Mouse (Mus musculus): ENCODE measurements at regions not wholly inside any gene's neighbourhood (a gene's known extent, or its start where the extent isn't known, plus 50 kb on each side); places are given as distances from the start of the nearest gene placed in this dataset.

DNA sequence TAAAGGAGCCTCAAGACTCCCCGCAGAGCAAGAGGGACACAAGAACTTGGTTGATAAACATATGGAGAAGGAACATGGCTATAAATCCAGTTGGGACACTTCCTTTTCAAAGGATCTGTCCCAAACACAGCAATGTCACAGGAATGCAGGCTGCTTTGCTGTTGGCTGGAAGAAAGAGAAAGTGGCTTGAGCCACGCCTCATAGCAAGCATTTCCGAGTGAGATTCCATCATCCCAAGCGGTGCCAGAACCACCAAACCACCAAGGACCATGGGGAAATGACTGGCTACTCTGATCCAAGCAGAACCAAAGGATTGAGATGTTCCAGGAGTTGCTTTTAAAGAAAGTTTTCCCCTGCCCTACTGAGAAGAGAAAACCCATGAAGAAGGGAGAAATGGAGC, 314.8 kb downstream of the Sorl1 start:
- Histone ChIP-seq H3K9me3 (ENCODE audit: control insufficient read depth, low read length) (no peaks in the 10 kb centered on the region; the same call in 1 of the 2 replicates), H3K4me1 (ENCODE audit: control insufficient read depth) (no peaks in the 10 kb centered on the region), H3K27me3 (ENCODE audit: control insufficient read depth) (no peaks in the 10 kb centered on the region), H3K36me3 (ENCODE audit: control insufficient read depth) (no peaks in the 10 kb centered on the region), H3K4me3 (replicated peaks) (no peak overlapping the region)
- TF ChIP-seq TAL1 (IDR thresholded peaks at IDR 0.05; ENCODE audit: low read length) (no peak), GATA1 (IDR thresholded peaks at IDR 0.05; ENCODE audit: low read length) (no peak)

DNA sequence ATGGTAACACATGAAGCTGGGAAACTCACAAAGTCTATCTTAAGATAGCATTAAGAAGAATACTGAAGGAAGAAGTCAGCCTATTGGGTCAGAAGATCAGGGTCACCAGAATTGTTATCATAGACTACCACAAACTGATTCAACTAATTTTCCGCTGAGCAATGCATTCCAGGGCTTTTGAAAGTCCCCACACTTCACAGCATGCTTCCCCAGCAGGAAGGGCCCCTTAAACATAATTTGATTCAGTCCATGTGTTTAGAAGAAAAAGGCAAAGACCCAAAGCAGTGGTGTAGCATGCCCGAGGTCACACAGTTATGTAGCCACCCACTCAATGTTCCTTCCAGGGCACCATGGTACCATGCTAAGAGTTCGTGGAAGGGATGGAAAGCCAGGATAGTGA, 315.3 kb downstream of the Sorl1 start:
- TF ChIP-seq GATA1 (IDR thresholded peaks at IDR 0.05; ENCODE audit: low read length): no peak
- no peak for TF ChIP-seq TAL1 (IDR thresholded peaks at IDR 0.05; ENCODE audit: low read length)

DNA sequence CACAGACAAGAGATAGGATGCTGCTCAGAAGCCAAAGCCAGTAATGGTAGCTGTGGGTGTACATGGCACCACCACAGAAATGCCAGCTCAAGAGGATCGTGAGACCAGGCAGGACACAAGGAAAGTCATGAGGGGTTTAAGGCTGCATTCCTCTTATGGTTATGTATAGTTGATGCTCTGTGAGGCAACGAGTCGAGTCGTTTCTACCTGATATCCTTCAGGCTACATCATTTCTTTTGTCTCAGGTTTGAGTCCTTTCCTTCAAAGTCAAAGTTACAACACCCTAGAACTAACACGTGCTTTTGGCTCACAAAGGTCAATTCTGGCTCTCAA, 317.8 kb downstream of the Sorl1 start:
- no peaks in the 10 kb centered on the region for H3K4me1 ChIP-seq (ENCODE audit: control insufficient read depth)
- H3K27me3 ChIP-seq (ENCODE audit: control insufficient read depth): no peaks in the 10 kb centered on the region
- TF ChIP-seq GATA1 (IDR thresholded peaks at IDR 0.05; ENCODE audit: low read length) (no peak), TAL1 (IDR thresholded peaks at IDR 0.05; ENCODE audit: low read length) (no peak)
- no peaks in the 10 kb centered on the region; the same call in 1 of the 2 replicates for H3K9me3 ChIP-seq (ENCODE audit: control insufficient read depth, low read length)
- H3K4me3 ChIP-seq (replicated peaks): no peak overlapping the region
- H3K36me3 ChIP-seq (ENCODE audit: control insufficient read depth): no peaks in the 10 kb centered on the region

More for the DNA sequence above, 315.3 kb downstream of the Sorl1 start:
- Histone ChIP-seq H3K9me3 (ENCODE audit: control insufficient read depth, low read length) (no peaks in the 10 kb centered on the region; the same call in 1 of the 2 replicates), H3K27me3 (ENCODE audit: control insufficient read depth) (no peaks in the 10 kb centered on the region), H3K36me3 (ENCODE audit: control insufficient read depth) (no peaks in the 10 kb centered on the region), H3K4me3 (replicated peaks) (no peak overlapping the region), H3K4me1 (ENCODE audit: control insufficient read depth) (no peaks in the 10 kb centered on the region)

DNA sequence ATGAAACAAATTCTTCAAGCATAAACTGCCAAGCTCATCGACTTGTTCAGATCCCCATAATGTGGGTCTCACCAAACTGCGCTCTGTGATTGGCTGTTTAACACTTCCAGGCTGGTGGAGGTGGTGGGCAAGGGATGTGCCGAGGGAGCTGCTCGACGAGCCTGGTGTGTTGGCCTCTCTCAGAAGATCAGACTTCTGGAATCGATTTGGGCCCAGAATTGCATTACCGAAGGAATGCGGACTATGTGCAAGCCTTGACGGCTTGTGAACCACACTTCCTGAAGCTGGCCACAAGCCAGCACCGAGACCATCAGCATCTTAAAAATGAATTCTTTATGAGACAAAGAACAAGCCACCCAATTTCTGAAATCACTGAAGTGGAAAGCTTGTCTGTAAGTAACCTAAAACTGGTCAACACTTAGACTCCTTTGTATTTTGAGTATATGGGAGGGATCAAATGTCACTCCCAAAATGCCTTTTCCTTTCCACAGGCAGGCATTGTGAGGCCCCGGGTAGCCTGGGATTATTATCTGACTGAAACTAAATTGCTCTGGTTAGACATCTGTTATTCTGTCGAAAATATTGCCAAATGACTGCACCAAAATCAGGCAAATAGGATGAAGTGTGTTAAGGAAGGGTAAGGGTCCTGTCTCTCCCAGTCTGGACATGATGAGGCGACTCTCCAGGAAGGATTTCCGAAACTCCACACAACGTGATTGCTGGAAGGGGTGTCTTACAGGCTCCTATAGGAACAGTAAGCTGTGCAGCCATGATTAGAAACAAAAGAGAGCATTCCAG, 318.4 kb downstream of the Sorl1 start:
- TF ChIP-seq TAL1 (IDR thresholded peaks at IDR 0.05; ENCODE audit: low read length) (no peak), GATA1 (IDR thresholded peaks at IDR 0.05; ENCODE audit: low read length) (no peak)
- no peaks in the 10 kb centered on the region for H3K27me3 ChIP-seq (ENCODE audit: control insufficient read depth)
- no peaks in the 10 kb centered on the region for H3K36me3 ChIP-seq (ENCODE audit: control insufficient read depth)
- no peaks in the 10 kb centered on the region for H3K4me1 ChIP-seq (ENCODE audit: control insufficient read depth)
- no peaks in the 10 kb centered on the region; the same call in 1 of the 2 replicates for H3K9me3 ChIP-seq (ENCODE audit: control insufficient read depth, low read length)
- no peak overlapping the region for H3K4me3 ChIP-seq (replicated peaks)

DNA sequence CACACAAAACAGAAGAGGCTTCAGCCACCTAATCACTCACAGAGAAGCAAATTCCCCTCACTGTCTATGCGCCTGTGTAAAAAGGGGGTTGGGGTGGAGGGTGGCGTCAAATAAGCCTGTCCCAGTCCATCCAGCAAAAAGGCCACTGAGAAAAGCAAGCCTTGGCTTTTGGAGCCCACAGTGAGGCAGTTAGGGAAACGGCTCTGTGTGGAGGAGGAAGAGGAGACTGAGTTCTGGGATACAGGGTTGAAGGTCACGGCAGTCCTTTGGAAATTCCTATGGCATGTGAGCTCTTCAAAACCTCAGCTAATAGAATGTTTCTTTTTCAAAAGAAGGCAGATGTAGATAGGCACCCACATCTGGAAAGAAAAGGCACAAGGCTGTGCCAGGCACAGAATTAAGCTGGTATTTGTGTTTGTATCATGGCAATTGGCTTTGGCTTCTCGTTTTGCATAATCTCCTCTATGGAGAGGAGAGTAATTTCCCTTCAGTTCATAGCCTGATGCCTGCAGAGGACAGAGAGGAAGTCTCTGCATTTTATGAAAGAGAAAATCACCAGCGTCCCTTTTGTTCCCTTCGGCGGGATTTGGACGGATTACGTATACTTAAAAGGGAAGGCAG, 319.3 kb downstream of the Sorl1 start:
- TF ChIP-seq TAL1 (IDR thresholded peaks at IDR 0.05; ENCODE audit: low read length) (no peak), GATA1 (IDR thresholded peaks at IDR 0.05; ENCODE audit: low read length) (no peak)
- no peaks in the 10 kb centered on the region for H3K4me1 ChIP-seq (ENCODE audit: control insufficient read depth)
- H3K4me3 ChIP-seq (replicated peaks): no peak overlapping the region
- H3K36me3 ChIP-seq (ENCODE audit: control insufficient read depth): no peaks in the 10 kb centered on the region
- no peaks in the 10 kb centered on the region; the same call in 1 of the 2 replicates for H3K9me3 ChIP-seq (ENCODE audit: control insufficient read depth, low read length)
- H3K27me3 ChIP-seq (ENCODE audit: control insufficient read depth): no peaks in the 10 kb centered on the region

GRCm38 (mm10) chr9:41803680-41804460, 320.2 kb downstream of the Sorl1 start:
- Histone ChIP-seq H3K27me3 (ENCODE audit: control insufficient read depth) (no peaks in the 10 kb centered on the region), H3K4me3 (replicated peaks) (no peak overlapping the region), H3K36me3 (ENCODE audit: control insufficient read depth) (no peaks in the 10 kb centered on the region), H3K9me3 (ENCODE audit: control insufficient read depth, low read length) (no peaks in the 10 kb centered on the region; the same call in 1 of the 2 replicates), H3K4me1 (ENCODE audit: control insufficient read depth) (no peaks in the 10 kb centered on the region)
- TF ChIP-seq GATA1 (IDR thresholded peaks at IDR 0.05; ENCODE audit: low read length) (no peak), TAL1 (IDR thresholded peaks at IDR 0.05; ENCODE audit: low read length) (no peak)

GRCm38 (mm10) chr9:41801376-41801775, 322.7 kb downstream of the Sorl1 start:
- Histone ChIP-seq H3K36me3 (ENCODE audit: control insufficient read depth) (no peaks in the 10 kb centered on the region), H3K4me1 (ENCODE audit: control insufficient read depth) (no peaks in the 10 kb centered on the region), H3K27me3 (ENCODE audit: control insufficient read depth) (no peaks in the 10 kb centered on the region), H3K9me3 (ENCODE audit: control insufficient read depth, low read length) (no peaks in the 10 kb centered on the region), H3K4me3 (replicated peaks) (no peak overlapping the region)
- TF ChIP-seq TAL1 (IDR thresholded peaks at IDR 0.05; ENCODE audit: low read length) (no peak), GATA1 (IDR thresholded peaks at IDR 0.05; ENCODE audit: low read length) (no peak)

DNA sequence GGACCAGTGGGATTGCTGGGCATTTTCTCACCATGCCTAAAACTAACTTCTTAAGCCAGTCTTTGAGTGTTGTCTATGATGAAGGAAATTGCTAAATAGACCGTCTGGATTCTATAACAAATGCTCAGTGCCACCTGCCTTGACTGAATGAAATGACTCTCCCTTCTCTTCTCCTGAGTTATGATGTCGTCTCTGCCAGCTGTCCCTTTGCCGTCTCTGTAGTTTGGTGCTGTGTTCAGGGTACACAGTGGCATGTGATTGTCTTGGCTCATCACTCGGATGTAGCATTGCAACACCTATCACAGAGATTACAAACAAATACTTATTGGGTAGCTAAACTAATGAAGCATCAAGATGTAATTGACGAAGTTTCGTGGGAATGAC, 331.3 kb downstream of the Sorl1 start:
- TF ChIP-seq TAL1 (IDR thresholded peaks at IDR 0.05; ENCODE audit: low read length): no peak
- TF ChIP-seq GATA1 (IDR thresholded peaks at IDR 0.05; ENCODE audit: low read length): no peak

More for the DNA sequence above, 331.3 kb downstream of the Sorl1 start:
- Histone ChIP-seq H3K36me3 (ENCODE audit: control insufficient read depth) (no peaks in the 10 kb centered on the region), H3K4me1 (ENCODE audit: control insufficient read depth) (no peaks in the 10 kb centered on the region), H3K9me3 (ENCODE audit: control insufficient read depth, low read length) (no peaks in the 10 kb centered on the region), H3K27me3 (ENCODE audit: control insufficient read depth) (no peaks in the 10 kb centered on the region), H3K4me3 (replicated peaks) (no peak overlapping the region)
